In genomic region chr4:48160386-48160785, GRCm38 (mm10) we compare ENCODE assay signal across 17 mouse cellular contexts.
"Had no signal": no experiment of that assay in that cellular context is flagged by ENCODE, and none has a peak within 500 bp of the region (broad histone marks: within the 10 kb centered on the region; RNA-seq: fewer than 3 reads in every experiment).

No protein-coding gene starts in this region.

- H3K9ac ChIP-seq: limb, embryonic 13.5 days; neural tube, embryonic 15.5 days had no signal

- H3K4me3 ChIP-seq: limb, embryonic 13.5 days; midbrain, embryonic 10.5 days; myocyte; neural tube, embryonic 15.5 days had no signal

- H3K27me3 ChIP-seq: limb, embryonic 13.5 days; neural tube, embryonic 15.5 days had no signal

- H3K9me3 ChIP-seq: limb, embryonic 13.5 days; midbrain, embryonic 10.5 days; neural tube, embryonic 15.5 days had no signal

- H3K36me3 ChIP-seq: midbrain, embryonic 10.5 days had no signal

- DNase-seq: kidney, adult 8-10 months; kidney, postnatal 36 days; layer of hippocampus, adult 9-11 months; layer of hippocampus, postnatal 36 days; left cerebral cortex, postnatal 4 days; lung, adult 18-20 months; midbrain, embryonic 14.5 days; right cerebral cortex, adult 18-20 months; right cerebral cortex, postnatal 25 days; thymus, postnatal 4 days had no signal

- H3K4me2 ChIP-seq: limb, embryonic 13.5 days; neural tube, embryonic 15.5 days had no signal

- H3K27ac ChIP-seq: kidney, postnatal 0 days; limb, embryonic 13.5 days; midbrain, embryonic 10.5 days; neural tube, embryonic 15.5 days; stomach, postnatal 0 days had no signal

- H3K4me1 ChIP-seq: limb, embryonic 13.5 days; midbrain, embryonic 10.5 days; neural tube, embryonic 15.5 days had no signal

- ATAC-seq: intestine, embryonic 16.5 days had no signal
